Mouse (Mus musculus) heart, embryonic 14.5 days (tissue): ENCODE data around the gene Gm5662. TPM values are rescaled to one million over a fixed set of nuclear protein-coding genes. Genes with fewer than 3 reads are reported as not detected.
"Not testable (repeated sequence)": the region's sequence is repeated elsewhere in the genome, so short reads cannot be mapped to it uniquely, and the experiment has no call there.

ENCODE experiments used
- ATAC-seq: fragments of 200-750 bp; cut with Nextera tagmentation; 2 replicates; pipeline ENCODE4 v1.8.0; 2017; ENCODE audit warnings: low read depth, moderate TSS enrichment; ENCODE audit not compliant: insufficient number of reproducible peaks, insufficient read depth, low FRiP score
- H3K27ac ChIP-seq, 2 experiments: fragments of 200-500 bp in 1 of 2; fragments of 300-500 bp in 1 of 2; sonication (generic) in 1 of 2; replicated peaks in 1 of 2; 2 replicates each; pipeline ENCODE4 v1.5.1; 2012 to 2014; ENCODE audit warnings: low read depth in 2 of 2, low read length in 2 of 2, control low read depth in 1 of 2, mild to moderate bottlenecking in 1 of 2, mixed read lengths in 1 of 2; ENCODE audit not compliant: control insufficient read depth in 1 of 2, insufficient read depth in 1 of 2
- H3K27me3 ChIP-seq: fragments of 300-500 bp; sonication (generic); 2 replicates; pipeline ENCODE4 v1.6.1; 2014; ENCODE audit warnings: mild to moderate bottlenecking, low read length, control low read depth; ENCODE audit not compliant: control insufficient read depth, insufficient read depth
- H3K36me3 ChIP-seq: fragments of 300-500 bp; sonication (generic); 2 replicates; pipeline ENCODE4 v1.6.1; 2014; ENCODE audit warnings: mild to moderate bottlenecking, control low read depth, low read length, mixed read lengths; ENCODE audit not compliant: control insufficient read depth, insufficient read depth
- H3K4me1 ChIP-seq, 2 experiments: fragments of 200-500 bp in 1 of 2; fragments of 300-500 bp in 1 of 2; sonication (generic) in 1 of 2; 2 replicates each; pipeline ENCODE4 v1.6.1; 2012 to 2014; ENCODE audit warnings: low read length in 2 of 2, control low read depth in 1 of 2, mixed read lengths in 1 of 2; ENCODE audit not compliant: control insufficient read depth in 2 of 2, insufficient read depth in 2 of 2
- H3K4me2 ChIP-seq: fragments of 300-500 bp; sonication (generic); 2 replicates; pipeline ENCODE4 v1.6.1; 2014; ENCODE audit warnings: mild to moderate bottlenecking, low read length
- H3K4me3 ChIP-seq, 2 experiments: fragments of 200-500 bp in 1 of 2; fragments of 300-500 bp in 1 of 2; sonication (generic) in 1 of 2; 2 replicates each; pipeline ENCODE4 v1.5.1; 2012 to 2014; ENCODE audit warnings: low read length in 2 of 2, mild to moderate bottlenecking in 2 of 2, control low read depth in 1 of 2, low read depth in 1 of 2, moderate library complexity in 1 of 2; ENCODE audit not compliant: control insufficient read depth in 1 of 2, insufficient read depth in 1 of 2
- H3K9ac ChIP-seq: fragments of 300-500 bp; sonication (generic); 2 replicates; pipeline ENCODE4 v1.6.1; 2014; ENCODE audit warnings: mild to moderate bottlenecking, low read length
- H3K9me3 ChIP-seq: fragments of 300-500 bp; sonication (generic); 2 replicates; pipeline ENCODE4 v1.6.1; 2016; ENCODE audit warnings: low read length, control low read depth; ENCODE audit not compliant: control insufficient read depth
- WGBS: fragments of 180-500 bp; shearing (Covaris S2); extraction: QIAGEN DNeasy Blood & Tissue Kit; methylation state at CpG from one replicate; pipeline ENCODE4 v1.1.7; 2014; 5-methylcytosine and 5-hydroxymethylcytosine counted together
- polyA plus RNA-seq: library from polyadenylated mRNA; unstranded; fragments of >200 nt; fragmentation: Nextera tagmentation; extraction: Ambion mirVana; gene quantifications from 2 replicates; pipeline ENCODE4 v1.2.1, GENCODE M21; 2014

The Gm5662 gene
- not detected in 2 replicates for polyA plus RNA-seq

DNA sequence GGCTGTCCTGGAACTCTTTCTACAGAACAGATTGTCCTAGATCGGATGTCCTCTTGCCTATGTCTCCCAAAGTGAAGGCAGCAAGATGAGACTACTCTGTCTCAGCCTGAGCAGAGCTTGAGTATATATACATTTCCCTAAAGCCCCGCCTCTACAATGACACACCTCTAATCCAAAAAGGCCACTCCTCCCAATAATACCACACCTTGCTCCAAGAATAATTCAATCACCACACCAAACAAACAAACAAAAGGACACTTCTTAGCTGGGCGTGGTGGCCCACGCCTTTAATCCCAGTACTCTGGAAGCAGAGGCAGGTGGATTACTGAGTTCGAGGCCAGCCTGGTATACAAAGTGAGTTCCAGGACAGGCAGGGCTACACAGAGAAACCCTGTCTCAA is at the start of gene Gm5662:
Gene Gm5662 (minus strand): TSS at position 101 of the 400 bp plus-strand sequence.
- H3K36me3 ChIP-seq, H3K9ac ChIP-seq: not testable (repeated sequence)
- whole genome bisulfite sequencing = 69% methylated on average over 5 of the region's 5 CpGs

DNA sequence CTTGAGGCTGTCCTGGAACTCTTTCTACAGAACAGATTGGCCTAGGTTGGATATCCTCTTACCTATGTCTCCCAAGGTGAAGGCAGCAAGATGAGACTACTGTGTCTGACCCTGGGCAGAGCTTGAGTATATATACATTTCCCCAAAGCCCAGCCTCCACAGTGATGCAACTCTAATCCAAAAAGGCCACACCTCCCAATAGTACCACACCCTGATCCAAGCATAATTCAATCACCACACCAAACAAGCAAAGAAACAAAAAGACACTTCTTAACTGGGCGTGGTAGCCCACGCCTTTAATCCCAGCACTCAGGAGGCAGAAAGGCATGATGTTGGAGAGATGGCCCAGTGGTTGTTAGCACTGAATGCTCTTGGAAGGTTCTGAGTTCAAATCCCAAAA is 49.6 kb upstream of the Gm5662 start, which contains the start of gene Gm5039:
Gene Gm5039 (minus strand): TSS at position 101 of the 400 bp plus-strand sequence.
- 75% methylated on average over 2 of the region's 2 CpGs for WGBS
- not testable (repeated sequence) for H3K36me3 ChIP-seq

More for the DNA sequence above, at the start of gene Gm5662:
- not testable (repeated sequence) for H3K27ac ChIP-seq, H3K9me3 ChIP-seq, H3K4me1 ChIP-seq, ATAC-seq, H3K4me2 ChIP-seq, H3K4me3 ChIP-seq, H3K27me3 ChIP-seq

GRCm38 (mm10) chr12:88314556-88314955 is 40.3 kb upstream of the Gm5662 start:
- no peaks in the 10 kb centered on the region for H3K27me3 ChIP-seq
- ATAC-seq = no peak
- H3K36me3 ChIP-seq = no peaks in the 10 kb centered on the region
- H3K9ac ChIP-seq = no peak overlapping the region
- 58% methylated on average over 3 of the region's 3 CpGs for WGBS
- no peak overlapping the region for H3K27ac ChIP-seq
- no peaks in the 10 kb centered on the region for H3K4me1 ChIP-seq
- no peak overlapping the region for H3K4me3 ChIP-seq
- no peaks in the 10 kb centered on the region for H3K9me3 ChIP-seq
- H3K4me2 ChIP-seq = no peak overlapping the region

More for the DNA sequence above, 49.6 kb upstream of the Gm5662 start, which contains the start of gene Gm5039:
- not testable (repeated sequence) for H3K27ac ChIP-seq, H3K4me2 ChIP-seq, ATAC-seq, H3K9ac ChIP-seq, H3K27me3 ChIP-seq, H3K9me3 ChIP-seq, H3K4me1 ChIP-seq, H3K4me3 ChIP-seq

GRCm38 (mm10) chr12:88297171-88297570 is 22.9 kb upstream of the Gm5662 start:
- H3K4me3 ChIP-seq, H3K9ac ChIP-seq, H3K4me1 ChIP-seq, H3K9me3 ChIP-seq, H3K4me2 ChIP-seq, H3K36me3 ChIP-seq, H3K27ac ChIP-seq, H3K27me3 ChIP-seq, ATAC-seq: not testable (repeated sequence)
- WGBS = 50% methylated on average over 1 of the region's 2 CpGs

DNA sequence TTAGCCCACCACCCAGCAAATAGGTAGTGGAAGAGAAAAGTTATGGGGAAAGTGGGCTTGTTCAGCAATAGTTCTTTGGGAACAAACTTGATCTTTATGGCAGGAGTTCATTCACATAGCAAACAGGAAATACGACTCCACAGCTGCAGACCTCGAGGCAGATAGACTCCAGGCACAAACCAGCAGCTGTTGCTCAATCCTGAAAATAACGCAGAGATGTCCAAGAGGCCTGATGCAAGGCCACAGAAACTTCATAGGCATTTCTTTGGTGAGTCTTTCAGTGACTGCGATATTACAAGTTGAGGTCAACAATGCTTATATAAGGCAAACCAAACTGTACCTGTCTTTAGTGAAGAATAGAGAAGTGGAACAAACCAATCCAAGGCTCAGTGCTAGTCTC is 18.8 kb upstream of the Gm5662 start:
- not testable (repeated sequence) for ATAC-seq, H3K9me3 ChIP-seq, H3K4me2 ChIP-seq, H3K4me1 ChIP-seq, H3K27me3 ChIP-seq, H3K9ac ChIP-seq, H3K27ac ChIP-seq, H3K4me3 ChIP-seq, H3K36me3 ChIP-seq
- 61% methylated on average over 4 of the region's 4 CpGs for WGBS

DNA sequence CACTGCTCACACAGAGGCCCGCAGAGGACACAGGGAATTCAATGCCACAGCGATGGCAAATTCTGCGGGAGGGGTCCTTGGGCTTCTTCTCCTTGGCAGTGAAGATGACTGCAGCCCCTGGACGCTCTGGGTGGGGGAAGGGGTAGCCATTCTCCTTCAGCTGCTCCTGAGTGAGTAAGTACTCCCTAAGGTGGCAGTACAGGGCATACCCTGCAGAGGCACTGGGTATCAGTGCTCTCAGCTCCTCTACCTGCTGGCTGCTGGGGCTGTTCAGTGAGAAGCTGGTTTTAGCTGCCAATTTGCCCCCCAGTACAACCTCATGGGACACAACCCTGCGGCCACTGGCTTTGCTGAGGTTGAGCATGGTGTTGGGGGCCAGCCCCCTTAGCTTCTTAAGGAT is 10.9 kb upstream of the Gm5662 start:
- H3K4me1 ChIP-seq, H3K9me3 ChIP-seq, H3K9ac ChIP-seq, H3K36me3 ChIP-seq, ATAC-seq, H3K27me3 ChIP-seq, H3K27ac ChIP-seq, H3K4me2 ChIP-seq, H3K4me3 ChIP-seq: not testable (repeated sequence)
- 87% methylated on average over 4 of the region's 5 CpGs for WGBS

DNA sequence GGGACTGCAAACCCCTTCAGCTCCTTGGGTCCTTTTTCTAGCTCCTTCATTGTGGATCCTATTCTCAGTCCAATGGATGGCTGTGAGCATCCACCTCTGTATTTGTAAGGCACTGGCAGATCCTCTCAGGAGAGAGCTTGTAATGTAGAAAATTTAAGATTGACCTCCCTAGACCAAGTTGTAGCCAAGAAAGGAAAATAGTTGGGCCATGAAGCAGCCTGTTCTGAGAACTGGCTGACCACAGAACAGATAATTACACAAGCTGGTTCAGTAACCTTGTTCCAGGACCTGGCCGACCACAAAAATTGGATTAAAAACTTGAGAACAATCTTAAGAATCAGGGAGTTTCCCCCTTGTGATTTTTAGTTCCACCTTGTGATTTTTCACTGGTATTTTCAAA is 17.1 kb downstream of the Gm5662 start:
- Histone ChIP-seq H3K4me3 (no peak overlapping the region), H3K27ac (no peak overlapping the region), H3K4me1 (no peaks in the 10 kb centered on the region), H3K9me3 (0 out of 2 replicates have a peak, but pooled peaks cover 4% of the 10 kb centered on the region), H3K27me3 (no peaks in the 10 kb centered on the region), H3K4me2 (no peak overlapping the region), H3K36me3 (no peaks in the 10 kb centered on the region), H3K9ac (no peak overlapping the region)
- 54% methylated on average over 1 of the region's 1 CpGs for WGBS
- ATAC-seq = no peak

- ATAC-seq, H3K4me2 ChIP-seq, H3K9ac ChIP-seq, H3K4me1 ChIP-seq, H3K27me3 ChIP-seq, H3K27ac ChIP-seq, H3K9me3 ChIP-seq, H3K36me3 ChIP-seq, H3K4me3 ChIP-seq: not testable (repeated sequence)
- WGBS = 47% methylated on average over 2 of the region's 2 CpGs
Measured at GRCm38 (mm10) chr12:88255917-88256316, 18.4 kb downstream of the Gm5662 start.
